Mouse (Mus musculus): Measurements from ENCODE around the gene Gm14597.
"Not testable (repeated sequence)": the region's sequence is repeated elsewhere in the genome, so short reads cannot be mapped to it uniquely, and the experiment has no call there.

Gene Gm14597

DNA sequence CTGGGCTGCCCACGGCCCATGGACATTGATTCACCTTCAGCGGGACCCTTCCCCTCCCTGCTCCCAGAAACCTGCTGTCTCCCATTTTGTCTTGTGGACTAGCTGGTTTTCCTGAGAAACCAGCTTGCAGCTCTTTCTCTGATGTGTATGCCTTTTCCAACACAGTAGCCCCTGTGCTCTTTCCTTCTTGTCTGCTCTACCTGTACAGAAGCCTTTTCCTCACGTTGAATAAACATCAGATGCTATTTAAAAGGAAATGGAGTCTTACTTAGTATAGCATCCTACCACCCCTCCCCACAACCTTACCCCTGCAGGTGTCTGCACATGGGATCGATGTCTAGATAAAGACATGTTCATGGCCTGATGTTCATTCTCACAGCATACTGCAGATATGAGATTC is at the start of gene Gm14597:
Gene Gm14597, minus strand, starts transcription at position 101 of the 400 bp plus-strand sequence.
- DNase-seq (ENCODE audit: extremely low spot score): not testable (repeated sequence)

DNA sequence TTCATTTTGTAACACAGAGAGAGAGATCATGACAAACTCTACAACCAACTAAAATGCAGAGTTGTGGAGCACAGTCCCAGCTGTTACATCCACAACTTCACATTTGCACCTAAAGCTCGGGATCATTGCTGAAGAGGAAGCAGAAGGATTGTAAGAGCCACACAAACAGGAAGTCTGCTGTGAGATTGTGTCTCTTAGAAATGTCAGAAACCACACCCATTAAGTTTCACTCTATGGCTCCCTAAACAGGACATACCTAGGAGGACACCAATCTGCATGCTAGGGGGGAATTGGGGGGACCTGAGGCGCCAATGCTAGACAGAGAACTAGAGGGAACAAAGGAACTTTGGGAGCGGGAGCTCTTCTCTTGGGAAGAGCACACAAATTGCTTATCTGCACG is 44.1 kb upstream of the Gm14597 start:
- DNase-seq (ENCODE audit: extremely low spot score): not testable (repeated sequence)

DNA sequence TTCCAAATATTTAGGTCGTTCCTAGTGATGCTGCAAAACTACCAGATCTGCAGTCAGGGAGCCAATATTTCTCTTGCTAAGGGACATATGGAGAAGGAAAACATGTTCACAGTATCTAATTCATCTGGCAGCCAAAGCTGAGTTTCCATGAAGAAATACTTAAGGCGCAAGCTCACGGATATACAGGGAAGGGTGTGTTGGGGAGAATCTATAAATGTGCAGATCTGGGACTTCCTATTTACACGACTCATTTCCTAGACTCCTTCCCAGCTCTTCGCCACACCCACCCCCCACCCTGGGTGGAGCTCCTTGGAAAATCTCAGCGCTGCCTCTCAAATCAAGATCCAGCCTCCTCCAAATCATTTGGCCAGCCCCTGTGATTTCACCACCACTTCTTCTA is 37.1 kb upstream of the Gm14597 start:
- DNase-seq (ENCODE audit: extremely low spot score): no peak

DNA sequence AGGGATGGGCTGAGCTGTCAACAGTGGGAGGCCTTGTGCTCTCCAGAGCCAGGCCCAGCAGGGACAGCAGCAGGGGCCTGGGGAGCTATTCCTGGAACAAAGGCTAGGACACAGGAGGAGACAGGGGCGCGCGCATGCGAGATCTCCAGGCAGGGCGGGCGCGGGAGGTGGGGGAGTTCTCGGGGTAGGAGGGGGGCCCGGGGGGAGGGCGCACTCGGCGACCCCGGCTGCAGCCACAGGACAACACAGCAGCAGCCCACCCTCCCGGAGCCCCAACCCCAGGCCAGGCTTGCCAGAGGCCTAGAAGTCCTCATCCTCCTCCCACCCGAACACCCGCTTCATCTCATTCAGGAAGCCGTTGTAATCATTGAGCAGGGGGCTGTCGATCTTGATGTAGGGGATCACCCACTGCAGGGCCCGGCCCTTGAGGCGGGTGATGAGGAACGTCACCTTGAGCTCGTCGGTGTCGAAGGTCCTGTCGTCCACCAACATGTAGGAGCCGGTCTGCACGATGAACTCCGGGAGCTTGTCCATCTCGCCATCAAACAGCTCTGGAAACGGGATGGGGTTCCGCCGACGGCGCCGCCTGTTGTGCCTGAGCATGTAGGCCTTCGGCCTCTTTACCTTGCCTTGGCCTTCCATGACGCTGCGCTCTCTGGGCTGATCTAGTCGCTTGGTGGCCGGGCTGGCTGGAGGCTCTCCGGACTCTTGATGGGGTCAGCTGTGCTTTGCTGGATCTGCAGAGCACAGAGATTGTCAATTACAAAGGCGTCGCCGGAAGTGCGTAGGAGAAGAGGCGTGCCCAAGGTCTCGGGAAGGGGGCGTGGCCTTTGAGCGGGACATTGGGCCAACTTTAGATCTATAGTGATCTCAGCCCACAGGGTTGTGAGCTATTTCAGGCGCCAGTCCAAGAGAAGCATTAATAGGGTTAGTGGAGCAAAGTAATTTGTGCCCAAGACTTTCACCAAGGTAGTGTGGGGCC is 34.5 kb upstream of the Gm14597 start, which contains the start of gene Rtl8a:
Gene Rtl8a, minus strand, starts transcription at position 703 of the 982 bp plus-strand sequence.
- DNase-seq (ENCODE audit: extremely low spot score): peak; percentile 74

DNA sequence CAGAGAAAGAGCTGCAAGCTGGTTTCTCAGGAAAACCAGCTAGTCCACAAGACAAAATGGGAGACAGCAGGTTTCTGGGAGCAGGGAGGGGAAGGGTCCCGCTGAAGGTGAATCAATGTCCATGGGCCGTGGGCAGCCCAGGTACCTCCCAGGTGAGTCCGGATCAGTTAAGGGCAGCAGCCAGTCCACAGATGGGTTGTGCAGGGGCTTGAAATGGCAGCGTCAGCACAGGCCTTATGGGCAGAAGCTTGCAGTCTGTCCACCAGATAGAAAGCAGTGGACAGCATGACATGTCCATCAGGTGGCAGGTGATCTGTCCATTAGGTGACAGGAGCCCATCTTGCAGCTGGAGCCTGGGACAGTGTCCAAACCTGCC is 33.8 kb upstream of the Gm14597 start:
- DNase-seq (ENCODE audit: extremely low spot score): not testable (repeated sequence)

DNA sequence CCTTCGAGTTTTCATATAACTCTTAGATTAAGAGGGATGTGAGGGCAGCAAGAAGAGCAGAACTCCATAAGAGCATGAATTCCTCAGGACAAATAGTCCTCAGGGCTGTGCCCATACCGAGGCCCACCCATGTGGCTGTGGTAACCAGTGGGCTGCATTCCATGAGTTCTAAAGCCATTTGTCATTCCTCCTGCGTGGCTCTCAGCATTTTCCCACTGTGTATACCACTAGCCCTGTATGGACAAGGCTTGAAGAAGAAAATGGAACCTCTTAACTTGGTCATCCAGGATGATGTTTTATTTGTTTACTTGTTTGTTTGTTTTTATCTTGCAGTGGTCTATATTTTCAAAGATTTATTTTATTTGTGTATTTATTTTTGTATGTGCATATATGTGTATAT is 29.3 kb upstream of the Gm14597 start:
- DNase-seq (ENCODE audit: extremely low spot score): not testable (repeated sequence)

DNA sequence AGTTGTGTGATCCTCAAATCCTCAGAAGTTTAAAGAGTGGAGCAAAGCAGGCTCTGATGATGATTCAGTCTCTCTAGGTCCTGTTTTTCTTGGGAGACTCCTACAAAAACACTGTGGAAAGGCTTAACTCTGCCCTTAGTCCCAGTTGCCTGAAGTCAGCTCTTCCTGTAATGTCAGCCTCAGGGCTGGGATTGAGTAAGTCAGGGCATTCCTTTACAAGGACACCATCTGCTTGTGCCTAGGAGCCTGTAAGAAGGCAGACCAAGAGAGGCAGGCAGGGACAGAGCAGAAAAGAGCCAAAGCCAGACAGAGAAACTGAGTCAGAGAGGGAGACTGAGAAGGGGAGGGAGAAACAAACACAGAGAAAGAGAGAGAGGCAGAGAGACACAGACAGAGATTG is 2.6 kb upstream of the Gm14597 start:
- not testable (repeated sequence) for DNase-seq (ENCODE audit: extremely low spot score)

DNA sequence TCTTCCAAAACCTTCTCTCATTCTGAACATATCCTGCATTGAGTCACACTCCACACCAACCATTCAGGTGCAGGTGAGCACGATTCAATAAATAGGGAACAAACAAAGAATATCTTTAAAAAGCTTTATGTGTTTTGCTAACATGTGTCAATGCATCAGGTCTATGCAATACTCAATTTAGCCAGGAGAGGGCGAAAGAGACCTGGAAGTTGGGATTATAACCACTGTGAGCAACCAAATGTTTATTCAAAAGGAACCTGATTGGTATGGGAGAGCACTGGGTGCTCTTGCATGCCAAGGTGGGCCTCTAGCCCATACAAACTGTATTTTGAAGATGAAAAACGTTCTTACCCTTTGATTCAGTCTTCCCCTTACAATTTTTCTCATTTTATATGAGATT is 1.8 kb upstream of the Gm14597 start:
- DNase-seq (ENCODE audit: extremely low spot score): peak; percentile 45

DNA sequence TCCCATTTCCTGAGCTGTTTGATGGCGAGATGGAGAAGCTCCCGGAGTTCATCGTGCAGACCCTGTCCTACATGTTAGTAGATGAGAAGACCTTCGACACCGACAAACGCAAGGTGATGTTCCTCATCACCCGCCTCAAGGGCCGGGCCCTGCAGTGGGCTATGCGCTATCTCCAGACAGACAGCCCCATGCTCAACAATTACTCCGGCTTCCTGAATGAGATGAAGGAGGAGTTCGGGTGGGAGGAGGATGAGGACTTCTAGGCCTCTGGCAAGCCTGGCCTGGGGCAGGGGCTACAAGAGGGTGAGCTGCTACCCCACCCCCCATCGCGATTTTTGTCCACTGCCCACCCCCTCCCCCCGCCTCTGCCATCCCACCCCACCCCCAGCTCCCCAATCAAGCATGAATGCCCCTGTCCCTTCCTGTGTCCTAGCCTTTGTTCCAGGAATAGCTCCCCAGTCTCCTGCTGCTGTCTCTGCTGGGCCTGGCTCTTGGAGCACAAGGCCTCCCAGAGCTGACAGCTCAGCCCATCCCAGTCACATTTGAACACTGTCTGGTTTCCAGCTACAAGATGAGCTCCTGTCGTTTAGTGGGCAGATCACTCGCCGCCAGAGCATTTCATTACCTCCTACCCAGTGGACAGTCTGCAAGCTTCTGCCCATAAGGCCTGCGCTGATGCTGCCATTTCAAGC is 511 bp downstream of the Gm14597 start:
- DNase-seq (ENCODE audit: extremely low spot score): no peak

DNA sequence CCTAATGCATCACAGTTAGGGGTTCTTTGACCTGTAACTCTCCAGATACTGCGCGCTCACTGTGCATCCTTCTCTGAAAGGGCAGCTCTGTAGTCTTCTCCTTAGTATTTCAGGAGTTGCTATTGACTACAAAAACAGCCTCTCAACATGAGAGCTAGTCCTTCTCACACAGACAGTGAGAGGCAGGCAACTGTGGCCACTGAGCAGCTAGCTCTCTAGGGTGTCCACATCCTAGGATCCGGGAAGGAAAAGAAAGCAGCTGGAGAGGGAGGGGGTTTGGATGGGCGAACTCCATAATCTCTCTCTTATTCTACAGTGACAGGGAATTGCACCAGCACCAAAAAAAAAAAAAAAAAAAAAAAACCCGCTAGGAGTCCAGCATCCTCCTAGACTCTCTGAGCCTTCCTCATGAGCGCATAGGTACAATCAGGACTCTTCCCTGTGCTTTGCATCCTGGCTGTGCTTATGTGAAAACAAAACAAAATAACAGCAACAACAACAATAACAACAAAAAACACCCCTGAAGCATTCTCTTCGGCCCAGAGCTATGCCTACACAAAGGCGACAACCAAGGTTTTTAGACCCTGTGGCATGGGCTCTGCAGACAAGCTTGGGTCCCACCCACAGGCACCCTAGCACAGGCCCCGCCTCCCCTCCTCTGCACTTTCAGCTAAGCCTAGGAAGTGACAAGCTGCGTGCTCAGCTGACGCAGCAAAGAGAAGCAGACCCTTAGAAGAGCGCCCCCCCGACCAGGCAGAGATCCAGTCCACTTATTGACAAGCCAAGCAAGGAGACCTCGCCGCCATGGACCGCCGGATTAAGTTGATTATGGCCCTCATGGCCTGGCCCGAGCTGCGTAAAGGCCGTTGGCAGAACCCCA is 1.3 kb downstream of the Gm14597 start, which contains the start of gene Rtl8c:
Gene Rtl8c, plus strand, starts transcription at position 791 of the 880 bp plus-strand sequence.
- DNase-seq (ENCODE audit: extremely low spot score): peak; percentile 53

DNA sequence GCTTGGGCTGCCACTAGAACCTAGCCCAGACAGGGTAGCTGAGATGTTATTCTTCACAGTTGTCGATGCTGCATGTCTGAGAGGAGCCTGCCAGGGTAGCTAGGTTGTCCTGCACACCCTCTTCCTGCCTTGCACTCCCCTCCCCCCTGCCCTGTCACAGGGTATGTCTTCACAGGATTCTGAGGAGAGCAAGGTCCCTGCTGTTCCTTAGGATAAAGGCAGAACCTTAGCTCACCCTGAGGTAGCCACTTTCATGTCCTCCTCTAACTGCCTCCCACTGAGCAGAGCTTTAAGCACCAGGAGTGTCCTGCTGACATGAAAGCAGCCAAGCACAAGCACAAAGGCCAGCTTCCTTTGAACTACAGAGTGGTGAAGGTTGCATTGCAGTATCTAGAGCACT is 2.6 kb downstream of the Gm14597 start:
- DNase-seq (ENCODE audit: extremely low spot score): peak; percentile 0

DNA sequence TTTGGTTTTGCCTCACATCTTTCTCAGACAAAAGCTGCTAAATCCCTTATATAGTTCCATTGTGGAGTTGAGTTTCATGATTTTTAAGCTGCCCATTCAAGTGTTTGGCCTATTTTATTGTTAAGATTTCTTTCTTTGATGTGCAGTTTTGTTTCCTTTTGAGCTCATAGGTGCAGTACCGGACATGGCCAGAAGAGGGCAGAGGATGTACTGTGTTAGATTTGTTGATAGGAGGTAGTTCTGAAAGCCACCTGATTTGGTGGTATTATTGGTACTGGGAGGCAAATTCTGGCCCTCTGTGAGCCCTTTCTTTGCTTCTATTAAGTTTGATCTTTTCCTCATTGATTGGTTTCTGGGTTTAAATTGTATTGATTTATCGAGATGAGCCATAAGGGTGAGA is 8.8 kb downstream of the Gm14597 start:
- DNase-seq (ENCODE audit: extremely low spot score): not testable (repeated sequence)

DNA sequence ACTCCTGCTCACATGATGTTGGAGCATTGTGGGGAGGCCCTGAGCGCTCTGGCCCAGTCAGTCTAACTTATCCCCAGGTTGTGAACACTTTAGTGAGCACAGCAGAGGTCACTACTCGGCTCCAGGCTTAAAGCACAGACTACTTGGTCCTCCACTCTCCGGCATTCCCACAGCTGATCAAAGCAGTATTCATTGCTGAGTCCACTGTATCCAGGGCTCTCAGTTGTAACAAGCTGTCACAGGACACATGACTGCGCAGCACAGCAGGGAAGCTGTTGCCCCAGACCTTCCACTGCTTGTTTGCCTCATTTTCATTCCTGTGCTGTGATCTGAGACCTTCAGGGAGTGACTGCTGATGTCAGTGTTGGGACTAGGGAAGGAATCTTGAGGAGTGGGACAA is 25.4 kb downstream of the Gm14597 start:
- not testable (repeated sequence) for DNase-seq (ENCODE audit: extremely low spot score)

DNA sequence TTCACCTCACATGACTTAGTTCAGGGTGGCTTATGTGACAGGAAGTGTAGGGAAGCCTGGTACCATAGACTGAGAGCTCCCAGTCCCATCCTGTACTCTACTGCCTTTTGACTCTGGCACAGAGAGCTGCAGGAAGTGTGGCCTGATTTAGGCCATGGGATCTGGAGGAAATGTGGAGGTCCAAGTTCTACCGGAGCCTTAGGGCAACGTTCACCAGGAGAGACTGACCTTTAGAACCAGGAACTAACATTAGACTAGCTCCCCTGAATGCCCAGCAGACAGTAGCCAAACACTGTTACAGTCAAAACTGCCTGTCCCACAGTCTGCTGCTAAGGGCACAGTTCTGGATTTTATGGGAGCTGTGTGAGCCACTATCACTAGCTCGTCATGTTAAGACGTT is 27.4 kb downstream of the Gm14597 start:
- DNase-seq (ENCODE audit: extremely low spot score): not testable (repeated sequence)

DNA sequence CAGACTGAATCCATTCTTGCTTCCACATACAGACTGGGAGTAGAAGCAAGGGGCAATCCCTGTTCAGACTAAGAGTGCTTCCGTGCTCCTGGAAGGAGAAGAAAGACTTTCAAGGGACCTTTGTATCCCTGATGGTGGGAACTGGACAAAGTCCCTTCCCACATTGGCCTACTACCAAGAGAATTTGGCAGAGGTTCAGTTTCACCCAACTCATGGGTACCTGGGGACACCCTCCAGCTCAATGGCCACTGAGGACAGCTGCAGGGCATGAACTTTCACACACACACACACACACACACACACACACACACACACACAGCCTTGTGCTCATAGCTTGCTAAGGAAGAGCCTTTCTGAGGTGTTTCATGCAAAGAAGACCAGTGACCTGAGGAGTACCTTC is 29.5 kb downstream of the Gm14597 start:
- DNase-seq (ENCODE audit: extremely low spot score): no peak

Measured in embryo, embryonic 9.5 days (tissue).